ENCODE assay signal across 8 mouse cellular contexts in genomic region chr13:94957965-94958364, GRCm38 (mm10). TPM values are rescaled to one million over a fixed set of nuclear protein-coding genes. Genes with fewer than 3 reads are reported as not detected.
DNase-seq lines count a peak whose midpoint lies in the region; ATAC-seq and TF ChIP-seq lines count a peak whose summit lies in the region.

No protein-coding gene starts in this region.

- no peak overlapping the region for H3K4me2 ChIP-seq in kidney, postnatal 0 days (ENCODE audit: low read length)
- H3K4me2 ChIP-seq in kidney, embryonic 16.5 days (replicated peaks; ENCODE audit: low read depth, low read length), result no peak overlapping the region

- H3K27me3 ChIP-seq in kidney, postnatal 0 days (ENCODE audit: insufficient read depth, low read length), result no peaks in the 10 kb centered on the region
- no peaks in the 10 kb centered on the region for H3K27me3 ChIP-seq in kidney, embryonic 16.5 days (ENCODE audit: insufficient read depth, low read length)

- no peak overlapping the region for H3K4me3 ChIP-seq in kidney, postnatal 0 days (replicated peaks; ENCODE audit: low read depth, low read length)
- H3K4me3 ChIP-seq in kidney, embryonic 16.5 days (ENCODE audit: low read length), result no peak overlapping the region

- TF ChIP-seq CTCF in kidney, postnatal 0 days (IDR thresholded peaks at IDR 0.05; ENCODE audit: low read depth), result peak; percentile 62

- H3K4me1 ChIP-seq in kidney, postnatal 0 days (replicated peaks; ENCODE audit: insufficient read depth, low read length), result no peaks in the 10 kb centered on the region
- H3K4me1 ChIP-seq in kidney, embryonic 16.5 days (ENCODE audit: insufficient read depth, low read length), result no peaks in the 10 kb centered on the region

- WGBS in kidney, postnatal 0 days, result 43% methylated on average over 1 of the region's 1 CpGs
- WGBS in kidney, embryonic 16.5 days, result 54% methylated on average over 1 of the region's 1 CpGs

- peak; percentile 26 for DNase-seq in kidney, postnatal 0 days (ENCODE audit: low spot score)
- DNase-seq in thymus, postnatal 4 days, result peak; percentile 28
- DNase-seq in thymus, postnatal 0 days (ENCODE audit: low spot score), result no peak
- DNase-seq in c-Kit-positive CD71-positive TER-119-positive erythroid progenitor cells, embryonic 14.5 days (ENCODE audit: low spot score), result peak; percentile 4
- DNase-seq in yolk sac, embryonic 10.5 days (ENCODE audit: low spot score), result no peak
- DNase-seq in thymus, postnatal 36 days, result no peak
- no peak for DNase-seq in adrenal gland, adult 18-20 months (ENCODE audit: low spot score in 2 of 2)

- H3K9ac ChIP-seq in kidney, postnatal 0 days (ENCODE audit: low read depth, low read length), result no peak overlapping the region
- H3K9ac ChIP-seq in kidney, embryonic 16.5 days (replicated peaks; ENCODE audit: low read length), result no peak overlapping the region

- H3K36me3 ChIP-seq in kidney, postnatal 0 days (ENCODE audit: insufficient read depth, low read length), result no peaks in the 10 kb centered on the region
- H3K36me3 ChIP-seq in kidney, embryonic 16.5 days (ENCODE audit: insufficient read depth, low read length), result no peaks in the 10 kb centered on the region

- ATAC-seq in kidney, postnatal 0 days (replicated peaks; ENCODE audit: low FRiP score, low read depth), result no peak
- no peak for ATAC-seq in kidney, embryonic 16.5 days (ENCODE audit: low FRiP score, low TSS enrichment)

- no peaks in the 10 kb centered on the region for H3K9me3 ChIP-seq in kidney, postnatal 0 days (replicated peaks; ENCODE audit: low read length)
- H3K9me3 ChIP-seq in kidney, embryonic 16.5 days (ENCODE audit: low read length), result no peaks in the 10 kb centered on the region

- H3K27ac ChIP-seq in kidney, postnatal 0 days, result no peak overlapping the region
- no peak overlapping the region for H3K27ac ChIP-seq in kidney, embryonic 16.5 days (ENCODE audit: low read length)

RNA-seq across cellular contexts. Expression of gene Wdr41, which starts 18.2 kb away (rescaled TPM):
- polyA plus RNA-seq in kidney, postnatal 0 days (2015; fragmentation: Nextera tagmentation; extraction: Ambion mirVana), result 20.3 and 20.8 TPM in 2 replicates
- 22.4 and 23.2 TPM in 2 replicates for polyA plus RNA-seq in kidney, embryonic 16.5 days (2015; fragmentation: Nextera tagmentation; extraction: Ambion mirVana)
- polyA plus RNA-seq in thymus, postnatal 0 days (2015; fragmentation: Nextera tagmentation; extraction: Ambion mirVana), result 17.1 and 20.5 TPM in 2 replicates
- total RNA-seq in adrenal gland, adult 18-20 months (2021), result 10 to 100 TPM; 16.9 to 18.4 TPM

Comparison
In these comparisons a context has a peak if more than half of its experiments do, and no peak if none do; other contexts are left out.
1. DNase-seq: peak in kidney, postnatal 0 days (single experiment), thymus, postnatal 4 days (single experiment) and c-Kit-positive CD71-positive TER-119-positive erythroid progenitor cells, embryonic 14.5 days (single experiment); none in thymus, postnatal 0 days (single experiment), yolk sac, embryonic 10.5 days (single experiment), thymus, postnatal 36 days (0 of 2) and adrenal gland, adult 18-20 months (0 of 2).